Mouse (Mus musculus) hindbrain, embryonic 11.5 days (tissue): ENCODE results near the gene Slc10a7. TPM values are rescaled to one million over a fixed set of nuclear protein-coding genes. Genes with fewer than 3 reads are reported as not detected.
A peak's percentile ranks its signal among the peaks of the same experiment; 100 is the strongest.

Experiments used
- ATAC-seq: fragments of 200-750 bp; cut with Nextera tagmentation; 2 replicates; pipeline ENCODE4 v1.8.0; 2017; ENCODE audit warnings: mild to moderate bottlenecking, moderate TSS enrichment, moderate library complexity; ENCODE audit not compliant: low FRiP score
- DNase-seq: peaks from one replicate; pipeline ENCODE4 v3.0.0-alpha.2; 2015; ENCODE audit warnings: low spot score
- H3K27ac ChIP-seq: fragments of 300-500 bp; sonication (generic); 2 replicates; pipeline ENCODE4 v1.5.1; 2014; ENCODE audit warnings: mild to moderate bottlenecking, low read depth, low read length
- H3K27me3 ChIP-seq: fragments of 300-500 bp; sonication (generic); 2 replicates; pipeline ENCODE4 v1.6.1; 2014; ENCODE audit warnings: mild to moderate bottlenecking, low read length, moderate library complexity, mixed read lengths; ENCODE audit not compliant: control insufficient read depth, insufficient read depth
- H3K36me3 ChIP-seq: fragments of 300-500 bp; sonication (generic); 2 replicates; pipeline ENCODE4 v1.6.1; 2014; ENCODE audit warnings: mild to moderate bottlenecking, low read length, moderate library complexity, mixed read lengths; ENCODE audit not compliant: control insufficient read depth, insufficient read depth
- H3K4me1 ChIP-seq: fragments of 300-500 bp; sonication (generic); replicated peaks from 2 replicates; pipeline ENCODE4 v1.6.1; 2014; ENCODE audit warnings: low read length, mixed read lengths; ENCODE audit not compliant: control insufficient read depth, insufficient read depth
- H3K4me2 ChIP-seq: fragments of 300-500 bp; sonication (generic); replicated peaks from 2 replicates; pipeline ENCODE4 v1.6.1; 2014; ENCODE audit warnings: mild to moderate bottlenecking, low read depth, low read length
- H3K4me3 ChIP-seq: fragments of 300-500 bp; sonication (generic); 2 replicates; pipeline ENCODE4 v1.5.1; 2014; ENCODE audit warnings: low read depth, low read length
- H3K9ac ChIP-seq: fragments of 300-500 bp; sonication (generic); 2 replicates; pipeline ENCODE4 v1.6.1; 2014; ENCODE audit warnings: low read depth, low read length
- H3K9me3 ChIP-seq: fragments of 300-500 bp; sonication (generic); 2 replicates; pipeline ENCODE4 v1.6.1; 2016; ENCODE audit warnings: low read length; ENCODE audit not compliant: control insufficient read depth
- WGBS: fragments of 180-500 bp; shearing (Covaris S2); extraction: QIAGEN DNeasy Blood & Tissue Kit; methylation state at CpG from one replicate; pipeline ENCODE4 v1.1.7; 2014; 5-methylcytosine and 5-hydroxymethylcytosine counted together
- polyA plus RNA-seq: library from polyadenylated mRNA; unstranded; fragments of >200 nt; fragmentation: Nextera tagmentation; extraction: Ambion mirVana; gene quantifications from 2 replicates; pipeline ENCODE4 v1.2.1, GENCODE M21; 2014

The Slc10a7 gene
- polyA plus RNA-seq, 1 experiment from 2014 or later = 12.8 TPM

- ATAC-seq (no peak), DNase-seq (no peak)
- no peak overlapping the region for H3K9ac ChIP-seq
- H3K27ac ChIP-seq = no peak overlapping the region
- no peaks in the 10 kb centered on the region for H3K27me3 ChIP-seq
- no peaks in the 10 kb centered on the region for H3K9me3 ChIP-seq
- 76% methylated on average over 10 of the region's 10 CpGs for WGBS
- no peak overlapping the region for H3K4me3 ChIP-seq
- no peaks in the 10 kb centered on the region for H3K36me3 ChIP-seq
- no peaks in the 10 kb centered on the region for H3K4me1 ChIP-seq
- H3K4me2 ChIP-seq = no peak overlapping the region
These were observed 169.5 kb downstream of the Slc10a7 start for GRCm38 (mm10) chr8:78678541-78679219.

GRCm38 (mm10) chr8:78690795-78691194, 181.6 kb downstream of the Slc10a7 start:
- ATAC-seq (peak; percentile 76), DNase-seq (peak; percentile 26)
- no peak overlapping the region for H3K27ac ChIP-seq
- H3K27me3 ChIP-seq = no peaks in the 10 kb centered on the region
- no peak overlapping the region for H3K4me2 ChIP-seq
- H3K9me3 ChIP-seq = no peaks in the 10 kb centered on the region
- no peaks in the 10 kb centered on the region for H3K36me3 ChIP-seq
- H3K4me3 ChIP-seq = no peak overlapping the region
- no peak overlapping the region for H3K9ac ChIP-seq
- WGBS = 53% methylated on average over 10 of the region's 10 CpGs
- no peaks in the 10 kb centered on the region for H3K4me1 ChIP-seq

GRCm38 (mm10) chr8:78698331-78698741, 189.2 kb downstream of the Slc10a7 start:
- no peak overlapping the region for H3K27ac ChIP-seq
- WGBS = 96% methylated on average over 14 of the region's 14 CpGs
- H3K9ac ChIP-seq = no peak overlapping the region
- no peaks in the 10 kb centered on the region for H3K27me3 ChIP-seq
- H3K4me3 ChIP-seq = no peak overlapping the region
- ATAC-seq (no peak), DNase-seq (no peak)
- no peak overlapping the region for H3K4me2 ChIP-seq
- H3K4me1 ChIP-seq = peaks cover 2% of the 10 kb centered on the region
- no peaks in the 10 kb centered on the region for H3K9me3 ChIP-seq
- H3K36me3 ChIP-seq = no peaks in the 10 kb centered on the region

GRCm38 (mm10) chr8:78703068-78703820, 194.1 kb downstream of the Slc10a7 start:
- DNase-seq (peak; percentile 34), ATAC-seq (peak; percentile 66)
- H3K4me2 ChIP-seq = no peak overlapping the region
- no peaks in the 10 kb centered on the region for H3K9me3 ChIP-seq
- no peaks in the 10 kb centered on the region for H3K36me3 ChIP-seq
- no peaks in the 10 kb centered on the region for H3K27me3 ChIP-seq
- H3K27ac ChIP-seq = peak overlapping the region; percentile 11; the same call in 1 of the 2 replicates
- no peak overlapping the region for H3K4me3 ChIP-seq
- no peak overlapping the region for H3K9ac ChIP-seq
- peaks cover 5% of the 10 kb centered on the region for H3K4me1 ChIP-seq
- 28% methylated on average over 11 of the region's 11 CpGs for WGBS

GRCm38 (mm10) chr8:78705980-78706379, 196.8 kb downstream of the Slc10a7 start:
- H3K9ac ChIP-seq = no peak overlapping the region
- 59% methylated on average over 9 of the region's 9 CpGs for WGBS
- no peak overlapping the region for H3K4me2 ChIP-seq
- no peak for ATAC-seq
- no peaks in the 10 kb centered on the region for H3K9me3 ChIP-seq
- no peak overlapping the region for H3K27ac ChIP-seq
- H3K27me3 ChIP-seq = no peaks in the 10 kb centered on the region
- no peaks in the 10 kb centered on the region for H3K36me3 ChIP-seq
- no peak for DNase-seq
- no peak overlapping the region for H3K4me3 ChIP-seq
- peaks cover 5% of the 10 kb centered on the region for H3K4me1 ChIP-seq

GRCm38 (mm10) chr8:78709948-78710644, 200.9 kb downstream of the Slc10a7 start:
- Histone ChIP-seq H3K36me3 (no peaks in the 10 kb centered on the region), H3K9ac (no peak overlapping the region), H3K27ac (no peak overlapping the region; the same call in 1 of the 2 replicates), H3K9me3 (no peaks in the 10 kb centered on the region), H3K27me3 (no peaks in the 10 kb centered on the region), H3K4me3 (no peak overlapping the region), H3K4me2 (no peak overlapping the region), H3K4me1 (no peaks in the 10 kb centered on the region)
- DNase-seq (peak; percentile 20), ATAC-seq (peak; percentile 87)
- 65% methylated on average over 11 of the region's 11 CpGs for WGBS

- 94% methylated on average over 10 of the region's 10 CpGs for WGBS
- no peak for DNase-seq
- Histone ChIP-seq H3K27ac (no peak overlapping the region), H3K4me3 (no peak overlapping the region), H3K4me2 (no peak overlapping the region), H3K36me3 (no peaks in the 10 kb centered on the region), H3K4me1 (no peaks in the 10 kb centered on the region), H3K27me3 (no peaks in the 10 kb centered on the region), H3K9ac (no peak overlapping the region), H3K9me3 (no peaks in the 10 kb centered on the region)
- no peak for ATAC-seq
These were observed 201.8 kb downstream of the Slc10a7 start for GRCm38 (mm10) chr8:78710961-78711360.

DNA sequence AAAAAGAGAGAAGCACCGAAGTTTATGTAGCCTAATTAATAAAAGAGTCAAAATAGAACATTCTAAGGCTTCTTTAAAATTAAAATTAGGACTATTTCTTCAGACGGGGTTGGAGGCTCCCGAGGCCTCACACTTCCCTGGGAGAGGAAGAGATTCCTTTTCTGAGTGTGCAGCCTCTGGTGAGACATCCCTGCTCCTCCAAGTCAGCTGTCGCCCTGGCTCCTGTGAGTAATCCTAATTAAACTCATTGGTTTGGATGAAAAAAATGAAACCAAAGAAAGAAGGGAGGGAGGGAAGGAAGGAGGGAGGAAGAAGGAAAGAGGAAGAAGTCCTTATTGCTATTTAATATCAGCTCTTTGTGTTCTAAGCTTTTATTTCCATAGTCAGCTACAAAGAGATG, 205.7 kb downstream of the Slc10a7 start:
- Histone ChIP-seq H3K36me3 (no peaks in the 10 kb centered on the region), H3K4me1 (no peaks in the 10 kb centered on the region), H3K4me2 (no peak overlapping the region), H3K27ac (no peak overlapping the region), H3K27me3 (no peaks in the 10 kb centered on the region), H3K4me3 (no peak overlapping the region), H3K9me3 (no peaks in the 10 kb centered on the region), H3K9ac (no peak overlapping the region)
- ATAC-seq (no peak), DNase-seq (no peak)
- 82% methylated on average over 4 of the region's 4 CpGs for WGBS
